Mouse (Mus musculus) inflammation-experienced regulatory T-cells, adult 6 months (primary cell): ENCODE data around the gene Creb5. TPM values are rescaled to one million over a fixed set of nuclear protein-coding genes. Genes with fewer than 3 reads are reported as not detected.

Source experiments
- ATAC-seq: one replicate; pipeline ENCODE4 v1.8.0; 2017
- polyA plus RNA-seq, 3 experiments: library from polyadenylated mRNA; unstranded; fragments of 100-300 nt; shearing (Covaris generic); gene quantifications; one replicate each; pipeline ENCODE4 v1.2.1; 2017

Gene Creb5
- polyA plus RNA-seq, 3 experiments from 2014 or later, result 0.27 to 0.41 TPM; not detected in 1

DNA sequence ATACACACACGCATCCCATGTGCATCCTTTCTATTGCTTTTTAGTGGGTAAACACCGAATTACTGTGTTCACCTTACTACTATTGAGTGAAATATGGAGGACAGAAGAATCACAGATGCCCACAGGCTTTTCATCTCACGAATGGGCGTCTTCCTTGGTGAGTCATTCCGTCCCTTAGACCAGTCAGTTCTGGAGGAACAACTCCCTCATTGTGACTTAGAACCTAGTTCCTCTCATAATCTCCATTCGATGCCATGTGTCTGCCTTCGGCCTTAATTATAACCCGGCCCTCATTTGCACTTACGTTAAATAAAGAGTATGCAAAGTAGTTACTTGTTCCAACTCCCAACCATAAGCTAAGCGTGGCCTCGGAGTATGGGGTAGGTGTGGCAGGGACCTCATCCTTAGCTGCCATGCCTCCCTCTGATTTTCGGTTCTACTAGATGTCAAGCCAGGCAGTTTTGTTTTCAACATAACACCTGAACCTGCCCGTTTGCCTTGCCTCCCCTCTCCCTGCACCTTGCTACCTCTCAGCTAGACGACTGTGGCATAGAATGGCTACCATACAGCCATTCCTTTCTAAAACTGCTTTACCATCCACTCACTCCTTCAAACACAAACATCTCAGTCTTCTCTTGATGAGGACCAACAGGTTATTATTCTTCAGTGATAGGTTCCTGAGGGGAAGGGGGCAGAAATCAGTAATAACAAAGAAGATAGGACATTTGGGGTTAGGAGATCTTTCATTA lies 422.8 kb downstream of the Creb5 start:
- ATAC-seq, result no peak

DNA sequence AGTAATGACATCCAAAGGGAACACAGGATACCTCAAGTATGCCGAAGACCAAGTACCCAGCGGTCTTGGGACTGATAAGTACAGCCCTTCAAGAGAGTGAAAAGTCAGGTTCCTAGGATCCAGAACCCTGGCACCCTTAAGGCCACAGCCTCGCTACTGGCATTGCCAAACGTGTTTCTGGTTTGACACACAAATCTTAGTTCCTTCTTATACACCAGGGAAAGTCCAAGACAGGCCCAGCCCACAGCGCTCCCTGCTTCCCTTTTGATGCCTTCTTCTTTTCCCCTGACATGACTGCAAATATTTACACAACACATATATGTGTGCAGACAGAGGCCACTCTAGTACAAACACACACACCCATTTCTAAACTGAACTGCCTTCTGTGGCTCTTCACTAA lies 423.5 kb downstream of the Creb5 start:
- no peak for ATAC-seq

DNA sequence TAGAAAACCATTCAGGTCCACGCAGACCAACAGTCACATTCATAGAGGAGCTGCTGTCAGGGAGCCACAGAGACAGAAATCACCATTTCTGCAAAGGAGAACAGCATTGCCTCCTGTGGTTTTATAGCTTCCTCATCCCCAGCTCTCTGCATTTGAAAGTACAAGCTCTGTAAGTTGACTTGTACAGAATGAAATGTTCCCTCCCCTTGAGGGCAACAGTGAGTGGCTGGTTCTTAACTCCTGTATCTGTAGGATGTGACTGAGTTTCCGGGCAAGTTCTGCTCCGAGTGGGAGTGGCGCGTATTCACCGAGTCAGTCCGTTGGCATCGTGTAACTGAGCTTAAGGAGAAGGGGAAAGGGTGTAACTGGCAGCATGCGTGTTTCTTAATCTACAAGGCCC lies 426.1 kb downstream of the Creb5 start:
- no peak for ATAC-seq

DNA sequence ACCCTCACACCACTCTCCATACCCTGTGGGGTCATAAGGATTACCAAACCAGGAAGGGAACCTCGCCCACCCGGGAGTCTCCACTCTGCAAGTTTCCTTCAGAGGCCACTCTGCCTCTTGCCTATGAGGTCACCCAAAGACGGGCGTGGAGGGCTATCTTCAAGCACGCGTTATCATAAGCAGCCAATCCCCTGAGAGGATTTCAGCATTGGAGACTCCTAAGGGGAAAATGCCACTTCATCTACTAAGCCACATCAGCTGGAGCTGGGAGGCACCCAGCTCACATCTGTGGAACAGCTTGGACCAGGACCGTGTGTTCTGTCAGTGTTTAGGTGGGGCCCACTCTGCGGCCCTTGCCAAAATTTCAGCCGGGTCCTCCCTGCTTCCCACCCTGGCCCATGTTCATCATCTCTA lies 427.8 kb downstream of the Creb5 start:
- ATAC-seq, result no peak

DNA sequence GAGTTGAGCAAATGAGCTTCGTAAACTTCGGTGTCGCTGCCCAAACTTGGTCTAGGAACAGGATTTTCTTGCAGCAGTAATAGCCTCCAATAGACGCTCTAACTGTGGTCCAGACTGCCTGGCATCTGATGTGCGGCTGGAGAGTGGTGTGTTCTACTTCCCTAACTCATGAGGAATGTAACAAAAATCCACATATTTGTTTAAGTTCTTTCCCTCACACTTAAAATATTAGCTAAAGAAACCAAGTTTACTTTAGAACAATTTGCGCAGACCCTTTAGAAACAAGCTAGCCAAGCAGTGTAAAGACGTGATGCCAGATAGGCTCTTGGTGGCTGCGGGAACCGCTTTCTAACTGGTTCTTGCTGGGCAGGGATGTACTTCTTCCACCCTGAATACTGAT lies 428.9 kb downstream of the Creb5 start:
- ATAC-seq, result no peak

DNA sequence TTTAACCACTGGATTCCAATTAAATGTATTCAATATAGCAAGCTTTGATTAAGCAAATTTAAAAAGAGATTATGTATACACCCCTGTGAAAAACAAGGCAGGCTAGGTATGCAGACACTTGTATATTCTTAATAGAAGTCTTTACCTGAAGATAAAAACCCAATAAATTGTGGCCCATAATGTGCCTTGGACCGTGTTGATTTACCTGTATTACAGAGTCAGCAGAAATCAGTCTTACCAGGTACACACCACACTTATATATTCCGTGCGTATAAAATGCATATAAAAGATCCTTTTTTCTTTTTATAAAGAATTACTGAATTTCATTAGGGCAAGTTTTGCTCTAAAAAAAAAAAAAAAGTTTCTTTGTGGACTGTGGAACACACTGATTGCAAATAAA lies 432.9 kb downstream of the Creb5 start:
- ATAC-seq, result no peak

DNA sequence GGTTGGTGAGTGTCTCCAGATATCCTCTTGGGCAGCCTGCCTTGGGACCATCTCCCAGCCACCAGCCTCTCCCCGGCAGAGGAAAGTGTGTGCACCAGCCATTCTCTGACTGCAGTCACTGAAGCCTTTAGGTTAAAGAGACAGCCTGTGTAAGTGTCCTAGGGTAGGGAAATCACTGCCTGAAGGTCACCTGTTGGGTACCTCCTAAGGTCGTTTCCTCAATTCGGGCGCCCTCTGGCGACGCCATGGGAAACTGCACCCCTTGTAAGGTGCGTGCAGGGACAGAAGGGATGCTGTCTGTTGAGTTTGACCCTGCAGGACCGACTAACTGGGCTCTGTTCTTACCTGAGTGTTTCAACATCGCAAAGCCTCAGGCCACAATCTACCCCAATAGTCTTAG lies 434.5 kb downstream of the Creb5 start:
- no peak for ATAC-seq

DNA sequence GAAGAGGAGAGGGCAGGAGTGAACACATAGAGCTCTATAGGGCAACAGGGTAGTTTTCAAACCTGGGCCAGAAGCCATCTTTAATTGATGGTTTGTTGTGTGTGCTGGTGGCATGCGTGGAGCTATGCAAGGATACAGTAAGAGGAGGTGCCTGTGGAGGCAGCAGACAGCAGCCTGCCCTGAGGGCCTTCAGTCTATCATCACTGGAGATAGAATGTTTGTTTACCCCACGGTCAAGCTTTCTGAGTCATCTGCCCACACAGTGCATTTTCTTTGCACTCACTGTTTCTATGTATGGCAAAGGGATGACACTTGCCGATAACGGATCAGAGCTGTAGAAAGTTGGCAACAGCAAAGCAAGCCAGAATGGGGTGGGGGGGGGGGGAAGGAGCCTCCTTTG lies 435.6 kb downstream of the Creb5 start:
- no peak for ATAC-seq

DNA sequence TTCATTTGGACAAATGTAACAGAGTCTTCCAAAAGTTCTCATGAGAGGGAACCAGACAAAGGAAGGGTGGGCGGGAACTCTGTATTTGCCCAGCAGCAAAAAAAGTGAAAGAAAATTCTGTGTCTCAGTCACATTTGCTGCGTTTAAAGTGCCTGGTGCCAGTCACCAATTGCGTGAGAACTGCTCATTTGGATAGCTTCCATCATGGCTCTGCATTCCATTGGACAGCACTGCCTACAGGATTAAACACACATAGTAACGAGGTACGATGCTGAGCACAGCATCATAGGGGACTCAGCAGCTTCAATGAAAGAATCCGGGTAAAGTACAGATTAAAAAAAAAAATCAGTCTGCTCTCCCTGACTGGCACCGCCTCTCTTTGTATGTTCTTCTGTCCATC lies 443.4 kb downstream of the Creb5 start:
- no peak for ATAC-seq

DNA sequence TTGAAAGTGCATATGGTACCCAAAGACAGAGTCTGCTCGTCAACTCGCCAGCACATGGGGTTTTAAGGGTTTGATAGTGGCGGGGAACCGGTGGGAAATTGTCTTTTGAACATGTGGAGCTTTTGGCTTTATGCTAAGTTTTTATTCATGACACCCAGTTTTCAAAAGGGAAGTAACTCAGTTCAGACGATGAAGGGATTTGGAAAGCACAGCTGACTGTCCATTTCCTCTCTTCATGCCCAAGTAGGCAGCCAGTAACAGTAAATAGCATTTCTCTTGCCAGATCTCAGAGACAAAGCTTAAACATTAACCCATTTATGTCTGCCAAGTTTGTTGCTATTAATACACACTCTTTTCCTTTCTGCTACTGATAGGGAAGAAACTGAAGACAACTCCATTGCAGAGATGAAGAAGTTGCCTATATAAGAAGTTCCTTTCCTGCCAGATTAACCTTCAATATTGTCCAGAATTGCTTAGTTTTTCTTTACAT lies 444.0 kb downstream of the Creb5 start:
- no peak for ATAC-seq

DNA sequence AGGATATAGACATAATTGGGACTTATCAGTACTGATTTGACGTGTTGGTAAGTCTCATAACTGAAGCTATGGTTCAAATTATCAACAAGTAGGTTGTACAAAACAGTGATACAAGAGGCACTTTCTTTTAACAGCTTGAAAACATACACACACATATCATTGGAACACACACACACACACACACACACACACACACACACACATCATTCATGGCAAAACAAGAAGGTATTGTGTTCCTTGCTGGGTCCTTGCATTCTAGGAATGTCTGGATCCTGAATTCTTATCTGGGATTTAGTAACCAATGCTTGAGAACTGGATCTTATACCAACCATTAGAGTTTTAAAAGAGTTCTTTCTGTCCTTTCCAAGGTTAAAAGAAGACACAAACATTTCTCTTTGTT lies 446.5 kb downstream of the Creb5 start:
- ATAC-seq, result no peak

DNA sequence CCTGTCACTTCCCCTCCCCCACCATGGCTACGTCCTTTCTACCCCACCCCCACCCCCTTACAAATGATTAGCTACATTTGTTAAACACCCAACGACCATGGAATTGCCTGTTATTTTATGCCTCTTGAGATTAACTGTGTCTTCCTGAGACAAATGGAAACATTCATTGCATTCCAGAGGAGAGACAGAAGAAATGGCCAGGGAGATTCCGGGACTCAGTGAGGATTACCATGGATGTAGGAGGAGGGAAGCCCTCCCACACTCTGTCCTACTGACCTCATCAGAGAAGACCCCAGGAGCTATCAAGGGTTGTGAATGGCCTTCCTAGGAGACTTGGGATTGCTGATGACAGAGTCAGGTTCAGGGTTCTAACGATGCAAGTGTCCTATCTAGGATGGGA lies 446.9 kb downstream of the Creb5 start:
- ATAC-seq, result no peak

DNA sequence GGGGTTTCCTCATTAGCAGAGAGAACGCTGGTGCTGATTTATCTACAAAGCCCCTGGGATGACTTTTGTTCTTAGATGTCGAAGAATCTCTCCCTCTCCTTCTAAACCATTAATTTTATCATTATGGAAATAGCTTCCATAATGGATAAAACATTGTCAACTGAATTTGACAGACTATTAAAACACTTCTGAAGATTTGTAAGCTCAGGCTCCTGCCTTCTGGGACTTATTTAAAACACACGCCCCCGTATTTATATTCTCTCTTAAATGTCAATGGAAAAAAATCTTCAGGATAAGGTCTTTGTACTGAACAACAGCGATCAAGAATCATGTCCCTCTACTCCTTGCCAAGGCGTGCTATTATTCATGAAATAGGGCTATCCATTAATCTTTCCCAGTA lies 448.6 kb downstream of the Creb5 start:
- ATAC-seq, result no peak

DNA sequence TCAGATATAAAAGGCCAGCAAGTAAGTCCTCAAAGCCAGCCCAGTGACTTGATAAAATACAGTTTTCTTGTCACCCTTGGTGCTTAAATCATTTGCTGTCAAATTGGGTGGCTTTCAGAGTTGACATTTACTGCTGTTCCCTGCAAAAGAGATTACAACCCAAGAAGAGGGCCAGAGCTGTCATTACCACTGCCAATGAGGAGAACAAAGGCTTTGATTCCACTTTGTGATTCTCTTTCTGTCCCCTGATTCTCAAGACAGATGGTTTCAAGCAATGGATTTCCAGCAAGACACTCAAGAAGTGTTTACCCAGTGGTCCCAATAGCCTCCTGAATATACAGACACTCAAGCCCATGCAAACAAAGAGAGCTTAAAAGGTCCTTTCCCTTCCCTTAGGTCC lies 451.1 kb downstream of the Creb5 start:
- ATAC-seq, result no peak

DNA sequence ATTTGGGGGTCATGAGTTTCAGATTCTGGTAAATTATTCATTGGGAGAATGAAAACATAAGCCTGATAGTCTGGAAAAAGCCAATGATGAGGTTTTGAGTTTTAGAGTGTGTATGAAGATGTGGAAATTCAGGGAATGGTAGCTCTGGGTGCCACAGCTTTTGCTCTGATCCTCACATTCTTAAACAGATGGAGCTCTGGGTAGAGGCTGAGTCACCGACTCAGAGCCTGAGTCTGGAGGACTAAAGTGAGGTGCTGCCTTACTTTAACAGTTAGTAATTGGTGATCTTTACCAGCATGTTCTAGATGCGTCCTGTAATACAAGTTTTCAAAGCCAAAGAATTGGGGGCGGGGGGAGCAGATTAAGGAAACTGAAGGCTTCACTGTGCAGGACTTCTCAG lies 454.2 kb downstream of the Creb5 start:
- no peak for ATAC-seq

Other genes with a start within 250 kb of the Creb5 start
- gene Jazf1, start 218.6 kb upstream of the Creb5 start, polyA plus RNA-seq, result 10 to 100 TPM in 2 of 3 experiments, 1 to 10 TPM in 1; 9.9 to 15.3 (median 11.0) TPM